Mouse (Mus musculus) limb, embryonic 12.5 days (tissue): ENCODE data around the gene Coil. TPM values are rescaled to one million over a fixed set of nuclear protein-coding genes. Genes with fewer than 3 reads are reported as not detected.

Source experiments
- ATAC-seq: fragments of 200-750 bp; cut with Nextera tagmentation; 2 replicates; pipeline ENCODE4 v1.8.0; 2017; ENCODE audit warnings: low read depth, moderate TSS enrichment; ENCODE audit not compliant: insufficient number of reproducible peaks, insufficient read depth, low FRiP score, low TSS enrichment
- H3K27ac ChIP-seq: fragments of 300-500 bp; sonication (generic); 2 replicates; pipeline ENCODE4 v1.5.1; 2016; ENCODE audit warnings: mild to moderate bottlenecking, moderate library complexity
- H3K27me3 ChIP-seq: fragments of 300-500 bp; sonication (generic); 2 replicates; pipeline ENCODE4 v1.6.1; 2016; ENCODE audit warnings: mild to moderate bottlenecking, moderate library complexity
- H3K36me3 ChIP-seq: fragments of 300-500 bp; sonication (generic); 2 replicates; pipeline ENCODE4 v1.6.1; 2016; ENCODE audit warnings: mild to moderate bottlenecking, moderate library complexity
- H3K4me1 ChIP-seq: fragments of 300-500 bp; sonication (generic); replicated peaks from 2 replicates; pipeline ENCODE4 v1.6.1; 2016
- H3K4me2 ChIP-seq: fragments of 300-500 bp; sonication (generic); 2 replicates; pipeline ENCODE4 v1.6.1; 2016; ENCODE audit warnings: mild to moderate bottlenecking, moderate library complexity
- H3K4me3 ChIP-seq: fragments of 300-500 bp; sonication (generic); replicated peaks from 2 replicates; pipeline ENCODE4 v1.5.1; 2016; ENCODE audit warnings: mild to moderate bottlenecking
- H3K9ac ChIP-seq: fragments of 300-500 bp; sonication (generic); replicated peaks from 2 replicates; pipeline ENCODE4 v1.6.1; 2016; ENCODE audit warnings: mild to moderate bottlenecking, moderate library complexity
- H3K9me3 ChIP-seq: fragments of 300-500 bp; sonication (generic); 2 replicates; pipeline ENCODE4 v1.6.1; 2016; ENCODE audit warnings: mild to moderate bottlenecking, moderate library complexity
- WGBS: fragments of 180-500 bp; shearing (Covaris S2); methylation state at CpG from one replicate; pipeline ENCODE4 v1.1.7; 2016; 5-methylcytosine and 5-hydroxymethylcytosine counted together
- polyA plus RNA-seq: library from polyadenylated mRNA; unstranded; fragments of >200 nt; fragmentation: Nextera tagmentation; extraction: Ambion mirVana; gene quantifications from 2 replicates; pipeline ENCODE4 v1.2.1, GENCODE M21; 2016

The Coil gene
- polyA plus RNA-seq, 1 experiment from 2014 or later: 31.7 TPM

GRCm38 (mm10) chr11:88998406-88998805 is 28.4 kb downstream of the Coil start:
- ATAC-seq: no peak
- peaks cover 34% of the 10 kb centered on the region for H3K27me3 ChIP-seq
- H3K4me2 ChIP-seq: no peak overlapping the region
- no peaks in the 10 kb centered on the region for H3K9me3 ChIP-seq
- H3K9ac ChIP-seq: no peak overlapping the region
- 14% methylated on average over 3 of the region's 3 CpGs for WGBS
- H3K4me3 ChIP-seq: peak overlapping the region; percentile 48; the same call in 1 of the 2 replicates
- 0 out of 2 replicates have a peak, but pooled peaks cover 3% of the 10 kb centered on the region for H3K4me1 ChIP-seq
- no peak overlapping the region for H3K27ac ChIP-seq
- H3K36me3 ChIP-seq: no peaks in the 10 kb centered on the region

- H3K4me1 ChIP-seq: 0 out of 2 replicates have a peak, but pooled peaks cover 3% of the 10 kb centered on the region
- peak within 1 kb of the TSS; percentile 47; the same call in 1 of the 2 replicates for H3K9ac ChIP-seq
- peaks cover 34% of the 10 kb centered on the region for H3K27me3 ChIP-seq
- no peak within 1 kb of the TSS for H3K27ac ChIP-seq
- peak within 1 kb of the TSS; percentile 48 for H3K4me3 ChIP-seq
- peak within 1 kb of the TSS; percentile 64 for H3K4me2 ChIP-seq
- H3K9me3 ChIP-seq: no peaks in the 10 kb centered on the region
- WGBS: under 1% methylated on average over 48 of the region's 48 CpGs
- H3K36me3 ChIP-seq: no peaks in the 10 kb centered on the region
- peak; percentile 75 for ATAC-seq
Measured at GRCm38 (mm10) chr11:88998974-88999722, 29.1 kb downstream of the Coil start, which contains the start of gene Trim25. Gene Trim25, plus strand, starts transcription at chr11:88999376.

- Histone ChIP-seq H3K9me3 (no peaks in the 10 kb centered on the region), H3K9ac (peak overlapping the region; percentile 47; the same call in 1 of the 2 replicates), H3K27me3 (peaks cover 34% of the 10 kb centered on the region), H3K4me1 (0 out of 2 replicates have a peak, but pooled peaks cover 3% of the 10 kb centered on the region), H3K36me3 (no peaks in the 10 kb centered on the region), H3K27ac (no peak overlapping the region), H3K4me2 (peak overlapping the region; percentile 64), H3K4me3 (peak overlapping the region; percentile 48)
- no peak for ATAC-seq
- WGBS: 27% methylated on average over 33 of the region's 33 CpGs
Measured at GRCm38 (mm10) chr11:88999723-89000526, 29.9 kb downstream of the Coil start.

GRCm38 (mm10) chr11:89000527-89000819 is 30.4 kb downstream of the Coil start:
- Histone ChIP-seq H3K4me2 (peak overlapping the region; percentile 64; the same call in 1 of the 2 replicates), H3K9me3 (no peaks in the 10 kb centered on the region), H3K4me1 (0 out of 2 replicates have a peak, but pooled peaks cover 3% of the 10 kb centered on the region), H3K27me3 (peaks cover 34% of the 10 kb centered on the region), H3K4me3 (no peak overlapping the region), H3K9ac (no peak overlapping the region), H3K27ac (no peak overlapping the region), H3K36me3 (no peaks in the 10 kb centered on the region)
- no peak for ATAC-seq

- Histone ChIP-seq H3K27ac (no peak overlapping the region), H3K27me3 (peaks cover 34% of the 10 kb centered on the region), H3K4me1 (0 out of 2 replicates have a peak, but pooled peaks cover 3% of the 10 kb centered on the region), H3K9ac (no peak overlapping the region), H3K9me3 (no peaks in the 10 kb centered on the region), H3K36me3 (no peaks in the 10 kb centered on the region), H3K4me2 (no peak overlapping the region), H3K4me3 (no peak overlapping the region)
- no peak for ATAC-seq
- WGBS: 90% methylated on average over 7 of the region's 7 CpGs
Measured at GRCm38 (mm10) chr11:89001569-89001968, 31.5 kb downstream of the Coil start.

GRCm38 (mm10) chr11:89002068-89002467 is 32.0 kb downstream of the Coil start:
- Histone ChIP-seq H3K4me3 (no peak overlapping the region), H3K36me3 (no peaks in the 10 kb centered on the region), H3K27me3 (peaks cover 34% of the 10 kb centered on the region), H3K4me1 (0 out of 2 replicates have a peak, but pooled peaks cover 3% of the 10 kb centered on the region), H3K9ac (no peak overlapping the region), H3K9me3 (no peaks in the 10 kb centered on the region), H3K4me2 (no peak overlapping the region), H3K27ac (no peak overlapping the region)
- WGBS: 88% methylated on average over 5 of the region's 5 CpGs
- no peak for ATAC-seq

GRCm38 (mm10) chr11:89002621-89003020 is 32.6 kb downstream of the Coil start:
- no peak overlapping the region for H3K4me2 ChIP-seq
- WGBS: 88% methylated on average over 5 of the region's 5 CpGs
- no peak for ATAC-seq

GRCm38 (mm10) chr11:89003078-89003477 is 33.0 kb downstream of the Coil start:
- no peak for ATAC-seq
- Histone ChIP-seq H3K4me2 (no peak overlapping the region), H3K4me3 (no peak overlapping the region), H3K9ac (no peak overlapping the region), H3K27me3 (peaks cover 32% of the 10 kb centered on the region), H3K4me1 (0 out of 2 replicates have a peak, but pooled peaks cover 3% of the 10 kb centered on the region), H3K36me3 (no peaks in the 10 kb centered on the region), H3K27ac (no peak overlapping the region), H3K9me3 (no peaks in the 10 kb centered on the region)
- 25% methylated on average over 6 of the region's 6 CpGs for WGBS

More at GRCm38 (mm10) chr11:89002621-89003020, 32.6 kb downstream of the Coil start:
- Histone ChIP-seq H3K9me3 (no peaks in the 10 kb centered on the region), H3K27me3 (peaks cover 34% of the 10 kb centered on the region), H3K4me1 (0 out of 2 replicates have a peak, but pooled peaks cover 3% of the 10 kb centered on the region), H3K9ac (no peak overlapping the region), H3K36me3 (no peaks in the 10 kb centered on the region), H3K27ac (no peak overlapping the region), H3K4me3 (no peak overlapping the region)

- no peak overlapping the region for H3K4me2 ChIP-seq
- 0 out of 2 replicates have a peak, but pooled peaks cover 3% of the 10 kb centered on the region for H3K4me1 ChIP-seq
- H3K9me3 ChIP-seq: no peaks in the 10 kb centered on the region
- H3K9ac ChIP-seq: no peak overlapping the region
- H3K27me3 ChIP-seq: peaks cover 25% of the 10 kb centered on the region
- WGBS: 66% methylated on average over 4 of the region's 4 CpGs
- no peak for ATAC-seq
- no peak overlapping the region for H3K4me3 ChIP-seq
- no peaks in the 10 kb centered on the region for H3K36me3 ChIP-seq
- H3K27ac ChIP-seq: no peak overlapping the region
Measured at GRCm38 (mm10) chr11:89003726-89004125, 33.7 kb downstream of the Coil start.

GRCm38 (mm10) chr11:89005473-89005872 is 35.4 kb downstream of the Coil start:
- Histone ChIP-seq H3K36me3 (no peaks in the 10 kb centered on the region), H3K27ac (no peak overlapping the region), H3K9me3 (no peaks in the 10 kb centered on the region), H3K4me1 (no peaks in the 10 kb centered on the region), H3K4me3 (no peak overlapping the region), H3K4me2 (no peak overlapping the region), H3K27me3 (peaks cover 8% of the 10 kb centered on the region), H3K9ac (no peak overlapping the region)
- ATAC-seq: no peak
- WGBS: 58% methylated on average over 5 of the region's 5 CpGs

GRCm38 (mm10) chr11:89006404-89006803 is 36.4 kb downstream of the Coil start:
- Histone ChIP-seq H3K4me3 (no peak overlapping the region), H3K9ac (no peak overlapping the region), H3K27ac (no peak overlapping the region), H3K4me2 (no peak overlapping the region), H3K36me3 (no peaks in the 10 kb centered on the region), H3K9me3 (no peaks in the 10 kb centered on the region), H3K4me1 (no peaks in the 10 kb centered on the region), H3K27me3 (0 out of 2 replicates have a peak, but pooled peaks cover 1% of the 10 kb centered on the region)
- no peak for ATAC-seq
